Mouse (Mus musculus) heart, adult 9 months (tissue): ENCODE results near the gene Zfp382.
"Not testable (repeated sequence)": the region's sequence is repeated elsewhere in the genome, so short reads cannot be mapped to it uniquely, and the experiment has no call there.

Experiments used
- DNase-seq, 2 experiments: peaks; one replicate each; pipeline ENCODE4 v3.0.0; 2022; ENCODE audit warnings: low spot score in 2 of 2

Zfp382 gene

DNA sequence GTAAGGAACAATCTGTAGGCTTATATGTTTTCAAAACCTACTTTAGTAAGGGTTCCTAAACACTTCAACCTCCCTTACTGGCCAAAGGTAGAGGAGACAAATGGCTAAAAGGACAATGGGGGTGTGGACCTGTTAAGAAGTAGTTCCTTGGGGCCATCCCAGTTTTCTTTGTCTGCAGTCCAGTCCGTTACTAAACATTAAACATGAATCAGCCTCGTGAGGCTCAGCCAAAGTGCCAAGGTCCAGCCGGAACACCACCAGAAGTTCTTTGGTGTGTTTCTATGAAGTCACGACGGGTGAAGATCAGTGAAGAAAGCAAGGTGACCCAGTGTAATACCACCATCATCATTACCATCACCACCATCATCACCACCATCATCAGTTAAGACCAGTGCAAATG, 25.3 kb downstream of the Zfp382 start:
- DNase-seq, result no peak

DNA sequence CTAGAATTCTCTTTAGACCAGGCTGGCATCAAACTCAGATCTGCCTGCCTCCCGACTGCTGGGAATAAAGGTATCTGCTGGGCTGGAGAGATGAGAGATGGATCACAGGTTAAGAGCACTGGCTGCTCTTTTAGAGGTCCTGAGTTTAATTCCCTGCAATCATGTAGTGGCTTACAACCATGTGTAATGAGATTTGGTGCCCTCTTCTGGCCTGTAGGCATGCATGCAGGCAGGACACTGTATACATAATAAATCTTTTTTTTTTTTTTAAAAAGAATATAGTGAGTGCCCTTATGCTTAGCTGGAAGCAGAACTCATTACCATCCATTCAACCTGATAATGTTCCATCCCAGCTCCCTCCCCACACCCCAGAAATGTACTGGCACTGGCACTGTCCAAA, 32.3 kb downstream of the Zfp382 start:
- DNase-seq, result no peak

- no peak for DNase-seq
Observed at GRCm38 (mm10) chr7:30155507-30155906, 33.8 kb downstream of the Zfp382 start.

DNA sequence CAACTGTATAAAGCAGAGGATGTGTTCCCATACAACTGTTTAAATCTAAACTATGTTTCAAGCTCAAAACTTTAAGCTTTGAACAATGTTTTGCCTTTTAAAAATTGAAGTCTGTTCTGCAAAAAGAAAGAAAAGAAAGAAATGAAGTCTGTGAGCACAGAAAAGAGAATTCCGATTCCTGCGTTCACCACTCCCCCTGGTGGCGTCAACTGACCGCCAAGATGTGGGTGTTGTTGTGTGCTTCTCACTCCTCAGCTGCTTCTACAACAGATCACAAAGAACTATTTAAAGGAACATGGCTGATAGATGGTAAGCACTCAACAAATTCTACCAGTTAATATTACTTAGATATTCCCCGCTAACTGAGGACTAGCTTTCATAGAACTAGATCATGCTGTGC, 41.4 kb downstream of the Zfp382 start:
- no peak for DNase-seq

- DNase-seq, result no peak
Observed at GRCm38 (mm10) chr7:30164745-30165144, 43.0 kb downstream of the Zfp382 start.

GRCm38 (mm10) chr7:30168914-30169582, 47.3 kb downstream of the Zfp382 start:
- no peak for DNase-seq

- peak; percentile 96 to 97 for DNase-seq
Observed at GRCm38 (mm10) chr7:30169583-30170282, 48.0 kb downstream of the Zfp382 start, which contains the start of gene Zfp146. Gene Zfp146 (minus strand): TSS chr7:30169750.

GRCm38 (mm10) chr7:30170283-30170951, 48.7 kb downstream of the Zfp382 start:
- no peak for DNase-seq

- no peak for DNase-seq
Observed at GRCm38 (mm10) chr7:30176474-30176873, 54.7 kb downstream of the Zfp382 start.

DNA sequence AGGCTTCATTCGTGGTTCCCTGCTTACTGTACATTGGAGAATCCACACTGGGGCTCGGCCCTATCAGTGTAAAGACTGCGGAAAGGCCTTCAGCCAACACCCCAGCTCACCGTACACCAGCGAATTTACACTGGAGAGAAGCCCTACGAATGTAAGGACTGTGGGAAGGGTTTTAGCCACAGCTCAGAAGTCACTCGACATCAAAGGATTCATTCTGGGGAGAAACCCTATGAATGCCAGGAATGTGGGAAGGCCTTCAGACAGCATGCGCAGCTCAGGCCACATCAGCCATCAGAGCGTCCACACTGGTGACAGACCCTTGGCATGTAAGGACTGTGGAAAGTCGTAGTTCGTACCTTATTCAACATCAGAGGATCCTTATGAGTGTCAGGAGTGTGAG, 56.5 kb downstream of the Zfp382 start:
- DNase-seq, result no peak

DNA sequence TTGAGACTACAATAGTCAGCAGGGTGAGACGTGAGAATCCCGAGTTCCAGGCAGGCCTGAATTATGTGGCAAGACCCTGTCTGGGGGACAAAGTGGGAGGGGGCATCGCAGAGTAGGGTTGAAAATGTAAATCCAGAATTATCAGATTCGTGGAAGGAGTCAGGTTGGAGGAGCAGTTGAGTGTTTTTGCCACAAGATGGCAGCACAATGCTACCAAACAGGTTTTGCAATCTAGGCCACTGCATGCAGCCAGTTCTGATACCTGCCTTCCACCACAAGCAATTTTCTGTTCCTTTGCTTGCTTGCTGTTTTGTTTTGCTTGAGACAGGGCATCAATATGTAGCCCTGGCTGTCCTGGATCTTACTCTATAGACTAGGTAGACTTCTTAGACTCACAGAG, 59.6 kb downstream of the Zfp382 start:
- DNase-seq, result peak; percentile 58 to 75

- not testable (repeated sequence) for DNase-seq
Observed at GRCm38 (mm10) chr7:30181929-30182328, 60.2 kb downstream of the Zfp382 start.

GRCm38 (mm10) chr7:30183189-30183588, 61.4 kb downstream of the Zfp382 start:
- not testable (repeated sequence) for DNase-seq

- DNase-seq, result peak; percentile 96 to 97
Observed at GRCm38 (mm10) chr7:30183879-30184289, 62.1 kb downstream of the Zfp382 start, which contains the start of gene Cox7a1. Gene Cox7a1 (plus strand): TSS chr7:30184144.
